Mouse (Mus musculus): ENCODE data around the gene Tcaf3. TPM values are rescaled to one million over a fixed set of nuclear protein-coding genes. Genes with fewer than 3 reads are reported as not detected.

The Tcaf3 gene
- polyA plus RNA-seq, 1 experiment from 2014 or later: not detected

DNA sequence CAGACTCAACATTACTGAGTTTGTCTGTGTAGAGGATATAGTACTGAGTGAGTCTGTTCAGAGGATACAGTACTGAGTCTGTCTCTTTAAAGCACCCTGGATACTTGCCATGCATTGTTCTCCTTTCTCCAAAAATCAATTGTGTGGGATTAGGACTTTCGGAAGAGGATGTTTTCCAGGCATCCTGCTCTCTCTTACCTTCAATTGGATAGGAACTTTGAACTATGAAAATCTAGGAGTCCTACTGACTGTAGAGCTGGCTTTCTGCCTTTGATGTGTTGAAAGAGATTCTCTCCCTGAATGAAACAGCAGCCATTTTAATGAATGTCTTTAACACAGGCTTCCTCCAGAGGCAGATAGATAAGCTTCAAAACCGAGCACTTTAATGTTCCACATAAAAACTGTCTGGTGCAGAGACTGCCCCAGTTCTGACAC is 52.0 kb downstream of the Tcaf3 start:
- 0 out of 2 replicates have a peak, but pooled peaks have one; percentile 42 for ATAC-seq (ENCODE audit: low FRiP score, low TSS enrichment)
- no peaks in the 10 kb centered on the region for H3K36me3 ChIP-seq (ENCODE audit: insufficient read depth, low read length)
- H3K9me3 ChIP-seq (ENCODE audit: low read length): no peaks in the 10 kb centered on the region
- peaks cover 5% of the 10 kb centered on the region; the same call in 1 of the 2 replicates for H3K4me1 ChIP-seq (ENCODE audit: insufficient read depth, low read length)
- no peak overlapping the region for H3K9ac ChIP-seq (replicated peaks; ENCODE audit: low read length)
- no peaks in the 10 kb centered on the region for H3K27me3 ChIP-seq (ENCODE audit: insufficient read depth, low read length)
- H3K27ac ChIP-seq (ENCODE audit: low read length): no peak overlapping the region
- WGBS: 48% methylated on average over 2 of the region's 2 CpGs
- H3K4me3 ChIP-seq (ENCODE audit: low read length): no peak overlapping the region
- no peak overlapping the region for H3K4me2 ChIP-seq (replicated peaks; ENCODE audit: low read depth, low read length)

DNA sequence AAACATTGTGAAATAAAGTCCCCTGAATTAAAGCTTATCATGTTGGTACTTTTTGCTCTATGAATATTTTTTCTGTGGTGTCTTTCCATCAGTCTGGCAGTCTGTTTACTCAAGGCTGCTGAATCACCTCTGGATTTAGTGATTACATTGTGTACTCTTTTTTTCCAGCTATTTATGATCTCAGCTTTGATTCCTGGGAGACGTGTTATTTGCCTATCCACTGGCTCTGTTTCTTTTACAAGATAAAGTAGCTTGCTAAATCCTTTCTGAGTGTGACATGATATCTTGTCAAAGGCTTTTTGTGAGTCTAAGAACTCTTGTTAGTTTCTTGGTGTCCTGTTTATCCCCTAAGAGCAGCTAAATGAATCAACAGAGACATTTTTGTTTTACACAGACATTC is 52.6 kb downstream of the Tcaf3 start:
- Histone ChIP-seq H3K4me3 (ENCODE audit: low read length) (no peak overlapping the region), H3K36me3 (ENCODE audit: insufficient read depth, low read length) (no peaks in the 10 kb centered on the region), H3K4me2 (replicated peaks; ENCODE audit: low read depth, low read length) (no peak overlapping the region), H3K27ac (ENCODE audit: low read length) (no peak overlapping the region), H3K27me3 (ENCODE audit: insufficient read depth, low read length) (no peaks in the 10 kb centered on the region), H3K4me1 (ENCODE audit: insufficient read depth, low read length) (peaks cover 5% of the 10 kb centered on the region; the same call in 1 of the 2 replicates), H3K9me3 (ENCODE audit: low read length) (no peaks in the 10 kb centered on the region), H3K9ac (replicated peaks; ENCODE audit: low read length) (no peak overlapping the region)
- ATAC-seq (ENCODE audit: low FRiP score, low TSS enrichment): no peak
- WGBS: 62% methylated on average over 1 of the region's 1 CpGs

DNA sequence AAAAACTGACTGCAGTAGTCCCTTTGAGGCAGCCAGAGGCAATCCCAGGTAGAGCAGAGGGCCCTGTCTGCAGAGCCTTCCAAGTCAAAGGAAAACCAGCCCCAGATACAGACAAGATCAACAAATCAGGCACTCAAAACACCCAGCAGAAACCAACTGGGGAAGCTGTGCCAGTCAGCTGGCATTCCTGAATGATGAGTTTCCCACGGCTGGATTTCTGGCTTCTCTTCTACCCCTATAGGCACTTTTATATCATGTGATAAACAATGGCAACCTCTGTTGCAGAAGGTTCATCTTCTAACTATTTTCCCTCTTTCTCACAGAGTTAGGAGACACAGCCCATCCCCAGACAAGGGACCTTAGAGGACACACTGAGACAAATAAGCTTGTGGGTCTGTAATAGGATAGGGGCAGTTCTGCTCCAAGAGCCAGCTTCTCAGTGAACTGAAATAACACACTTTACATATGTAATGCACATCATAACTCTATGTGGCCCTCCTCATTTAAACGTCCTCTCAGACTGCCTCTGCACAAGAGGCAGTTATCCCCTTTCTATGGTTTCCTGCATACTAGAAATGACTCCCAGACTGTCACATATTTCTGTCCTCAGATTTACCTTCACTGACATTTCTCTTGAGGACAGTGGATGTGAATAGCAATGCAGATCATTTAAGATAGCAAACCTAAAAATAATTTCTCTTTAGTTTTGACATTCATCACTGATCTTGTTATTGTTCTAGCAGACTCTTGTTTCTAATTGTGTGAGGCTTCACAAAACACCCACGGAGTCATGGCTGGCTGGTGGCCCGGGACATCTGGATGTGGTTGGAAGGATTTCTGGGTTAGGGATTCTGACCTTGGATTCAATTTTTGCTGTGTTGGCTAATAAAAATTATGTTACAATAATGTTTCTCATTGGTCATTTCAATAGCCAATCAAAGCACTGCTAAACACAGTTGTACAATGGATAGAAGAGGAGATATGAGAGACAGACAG is 55.2 kb downstream of the Tcaf3 start:
- H3K27me3 ChIP-seq (ENCODE audit: insufficient read depth, low read length): no peaks in the 10 kb centered on the region
- no peak for ATAC-seq (ENCODE audit: low FRiP score, low TSS enrichment)
- no peak overlapping the region for H3K4me3 ChIP-seq (ENCODE audit: low read length)
- H3K4me1 ChIP-seq (ENCODE audit: insufficient read depth, low read length): peaks cover 5% of the 10 kb centered on the region; the same call in 1 of the 2 replicates
- H3K9ac ChIP-seq (replicated peaks; ENCODE audit: low read length): no peak overlapping the region
- no peak overlapping the region for H3K27ac ChIP-seq (ENCODE audit: low read length)
- H3K9me3 ChIP-seq (ENCODE audit: low read length): no peaks in the 10 kb centered on the region
- H3K36me3 ChIP-seq (ENCODE audit: insufficient read depth, low read length): no peaks in the 10 kb centered on the region
- no peak overlapping the region for H3K4me2 ChIP-seq (replicated peaks; ENCODE audit: low read depth, low read length)
- WGBS: 33% methylated on average over 4 of the region's 4 CpGs

DNA sequence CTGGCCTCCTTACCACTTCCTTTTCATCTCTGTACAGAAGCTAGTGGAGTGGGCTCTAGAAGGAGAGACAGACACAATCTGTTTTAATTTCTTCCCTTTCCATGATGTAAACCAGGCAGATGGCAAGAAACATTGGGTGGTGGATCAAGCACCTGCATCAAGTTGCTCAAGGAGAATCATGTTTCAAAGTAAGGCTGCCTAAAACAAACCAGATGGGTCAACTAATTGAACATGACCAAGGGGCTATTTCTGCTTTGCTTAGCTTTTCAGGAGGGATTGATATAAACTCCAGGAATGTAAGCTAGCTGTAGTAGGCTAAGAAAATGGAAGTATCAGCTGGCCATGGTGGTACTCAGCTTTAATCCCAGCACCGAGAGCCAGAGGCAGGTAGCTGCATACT is 56.8 kb downstream of the Tcaf3 start:
- 91% methylated on average over 1 of the region's 1 CpGs for WGBS

DNA sequence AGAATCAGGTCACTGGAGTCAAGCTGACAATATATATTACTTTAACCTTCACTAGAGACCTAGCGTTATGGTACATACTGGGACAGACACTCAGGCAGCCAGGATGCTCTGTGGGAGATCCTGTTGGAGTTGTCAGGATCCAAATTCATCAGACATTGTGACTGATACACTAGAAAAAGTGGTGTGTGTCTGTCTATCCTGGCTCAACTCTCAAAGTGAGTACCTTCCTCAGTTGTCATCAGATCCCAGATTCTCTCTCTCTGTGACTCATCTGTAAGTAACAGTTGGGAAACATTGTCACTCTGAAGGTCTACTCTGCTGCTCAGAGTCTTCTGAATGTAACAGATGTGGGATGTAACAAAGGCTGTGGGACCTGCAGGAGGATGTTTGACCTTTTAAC is 57.8 kb downstream of the Tcaf3 start:
- no peak overlapping the region for H3K4me3 ChIP-seq (ENCODE audit: low read length)
- peaks cover 5% of the 10 kb centered on the region; the same call in 1 of the 2 replicates for H3K4me1 ChIP-seq (ENCODE audit: insufficient read depth, low read length)
- H3K27me3 ChIP-seq (ENCODE audit: insufficient read depth, low read length): no peaks in the 10 kb centered on the region
- no peaks in the 10 kb centered on the region for H3K9me3 ChIP-seq (ENCODE audit: low read length)
- ATAC-seq (ENCODE audit: low FRiP score, low TSS enrichment): no peak
- no peak overlapping the region for H3K4me2 ChIP-seq (replicated peaks; ENCODE audit: low read depth, low read length)
- H3K27ac ChIP-seq (ENCODE audit: low read length): no peak overlapping the region
- 64% methylated on average over 1 of the region's 1 CpGs for WGBS
- H3K36me3 ChIP-seq (ENCODE audit: insufficient read depth, low read length): no peaks in the 10 kb centered on the region
- no peak overlapping the region for H3K9ac ChIP-seq (replicated peaks; ENCODE audit: low read length)

More for the DNA sequence above, 56.8 kb downstream of the Tcaf3 start:
- Histone ChIP-seq H3K27ac (ENCODE audit: low read length) (no peak overlapping the region), H3K36me3 (ENCODE audit: insufficient read depth, low read length) (no peaks in the 10 kb centered on the region), H3K9me3 (ENCODE audit: low read length) (no peaks in the 10 kb centered on the region), H3K9ac (replicated peaks; ENCODE audit: low read length) (no peak overlapping the region), H3K4me2 (replicated peaks; ENCODE audit: low read depth, low read length) (no peak overlapping the region), H3K4me1 (ENCODE audit: insufficient read depth, low read length) (peaks cover 5% of the 10 kb centered on the region; the same call in 1 of the 2 replicates), H3K4me3 (ENCODE audit: low read length) (no peak overlapping the region), H3K27me3 (ENCODE audit: insufficient read depth, low read length) (no peaks in the 10 kb centered on the region)
- no peak for ATAC-seq (ENCODE audit: low FRiP score, low TSS enrichment)

Other genes with a start within 250 kb of the Tcaf3 start
- gene Zyx, start 248.1 kb downstream of the Tcaf3 start, polyA plus RNA-seq (2015; fragmentation: Nextera tagmentation; extraction: Ambion mirVana): 115 and 130 TPM in 2 replicates
- gene Epha1, start 224.4 kb downstream of the Tcaf3 start, polyA plus RNA-seq (2015; fragmentation: Nextera tagmentation; extraction: Ambion mirVana): 8.2 and 8.6 TPM in 2 replicates
- not detected in 2 replicates for gene Tas2r143, start 197.5 kb downstream of the Tcaf3 start, polyA plus RNA-seq (2015; fragmentation: Nextera tagmentation; extraction: Ambion mirVana)
- gene Tas2r135, start 192.3 kb downstream of the Tcaf3 start, polyA plus RNA-seq (2015; fragmentation: Nextera tagmentation; extraction: Ambion mirVana): not detected in 2 replicates
- not detected in 2 replicates for gene Tas2r126, start 163.2 kb downstream of the Tcaf3 start, polyA plus RNA-seq (2015; fragmentation: Nextera tagmentation; extraction: Ambion mirVana)
- gene Olfr458, start 132.5 kb downstream of the Tcaf3 start, polyA plus RNA-seq (2015; fragmentation: Nextera tagmentation; extraction: Ambion mirVana): not detected in 2 replicates
- gene Olfr457, start 121.4 kb downstream of the Tcaf3 start, polyA plus RNA-seq (2015; fragmentation: Nextera tagmentation; extraction: Ambion mirVana): not detected in 2 replicates
- gene Olfr456, start 110.5 kb downstream of the Tcaf3 start, polyA plus RNA-seq (2015; fragmentation: Nextera tagmentation; extraction: Ambion mirVana): not detected in 2 replicates
- gene Olfr455, start 50.1 kb downstream of the Tcaf3 start, polyA plus RNA-seq (2015; fragmentation: Nextera tagmentation; extraction: Ambion mirVana): not detected in 2 replicates
- 6.1 and 7.0 TPM in 2 replicates for gene Tcaf2, start 47.6 kb upstream of the Tcaf3 start, polyA plus RNA-seq (2015; fragmentation: Nextera tagmentation; extraction: Ambion mirVana)
- 86.4 and 95.8 TPM in 2 replicates for gene Tcaf1, start 112.4 kb upstream of the Tcaf3 start, polyA plus RNA-seq (2015; fragmentation: Nextera tagmentation; extraction: Ambion mirVana)
- gene Olfr453, start 141.7 kb upstream of the Tcaf3 start, polyA plus RNA-seq (2015; fragmentation: Nextera tagmentation; extraction: Ambion mirVana): not detected in 2 replicates
- gene Olfr38, start 158.7 kb upstream of the Tcaf3 start, polyA plus RNA-seq (2015; fragmentation: Nextera tagmentation; extraction: Ambion mirVana): not detected in 2 replicates
- not detected in 2 replicates for gene Olfr452, start 187.4 kb upstream of the Tcaf3 start, polyA plus RNA-seq (2015; fragmentation: Nextera tagmentation; extraction: Ambion mirVana)
- not detected in 2 replicates for gene Olfr450, start 214.2 kb upstream of the Tcaf3 start, polyA plus RNA-seq (2015; fragmentation: Nextera tagmentation; extraction: Ambion mirVana)
- not detected in 2 replicates for gene Olfr449, start 236.7 kb upstream of the Tcaf3 start, polyA plus RNA-seq (2015; fragmentation: Nextera tagmentation; extraction: Ambion mirVana)

Data from kidney, embryonic 16.5 days (tissue).